In the genomic region with DNA sequence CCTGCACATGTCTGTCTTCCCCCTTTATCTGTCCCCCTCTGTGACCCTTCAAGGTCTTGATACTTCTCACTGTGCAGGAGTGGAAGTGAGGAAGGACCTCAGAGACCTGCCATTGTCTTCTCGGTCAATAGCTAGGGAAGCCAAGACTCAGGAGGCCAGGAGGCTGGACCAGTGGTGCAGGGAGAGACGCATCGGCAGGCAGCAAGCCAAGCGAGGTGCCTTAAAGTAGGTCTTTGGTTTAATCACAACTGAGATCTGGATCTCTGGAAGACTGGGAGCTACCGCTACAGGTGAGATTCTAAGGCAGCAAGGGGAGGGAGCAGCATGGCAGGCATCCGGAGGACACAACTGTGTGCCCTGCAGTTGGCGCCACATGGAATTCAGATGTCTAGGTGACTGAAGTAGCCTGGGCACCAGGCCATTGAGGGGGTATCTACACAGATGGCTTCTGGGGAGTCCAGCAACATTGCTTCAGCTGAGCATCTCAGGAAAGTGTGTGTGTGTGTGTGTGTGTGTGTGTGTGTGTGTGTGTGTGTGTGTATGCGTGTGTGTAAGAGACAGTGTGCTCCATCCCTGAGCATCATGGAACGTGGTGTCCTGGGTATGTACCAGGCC, we compare ENCODE assay signal across 34 mouse cellular contexts. TPM values are rescaled to one million over a fixed set of nuclear protein-coding genes. Genes with fewer than 3 reads are reported as not detected.
A peak's percentile ranks its signal among the peaks of the same experiment; 100 is the strongest.
DNase-seq lines count a peak whose midpoint lies in the region; ATAC-seq lines count a peak whose summit lies in the region.
"Had no signal": no experiment of that assay in that cellular context is flagged by ENCODE, and none has a peak within 500 bp of the region (broad histone marks: within the 10 kb centered on the region; RNA-seq: fewer than 3 reads in every experiment).

No protein-coding gene starts in this region.

- H3K9me3 ChIP-seq in kidney, embryonic 15.5 days (replicated peaks) = no peaks in the 10 kb centered on the region
- no peaks in the 10 kb centered on the region for H3K9me3 ChIP-seq in midbrain, embryonic 11.5 days (ENCODE audit: control insufficient read depth, low read length)
- no peaks in the 10 kb centered on the region for H3K9me3 ChIP-seq in midbrain, embryonic 16.5 days (replicated peaks; ENCODE audit: control insufficient read depth, low read length, poor library complexity, severe bottlenecking)
- H3K9me3 ChIP-seq: forebrain, embryonic 15.5 days; G1E; heart, embryonic 13.5 days; hindbrain, embryonic 13.5 days; liver, embryonic 12.5 days; neural tube, embryonic 13.5 days had no signal

- H3K4me2 ChIP-seq in kidney, embryonic 15.5 days = no peak overlapping the region
- H3K4me2 ChIP-seq in midbrain, embryonic 11.5 days = no peak overlapping the region
- no peak overlapping the region for H3K4me2 ChIP-seq in midbrain, embryonic 16.5 days (ENCODE audit: low read length)
- H3K4me2 ChIP-seq: forebrain, embryonic 15.5 days; heart, embryonic 13.5 days; hindbrain, embryonic 13.5 days; liver, embryonic 12.5 days; neural tube, embryonic 13.5 days had no signal

- no peak overlapping the region for H3K4me3 ChIP-seq in kidney, embryonic 15.5 days (replicated peaks)
- no peak overlapping the region for H3K4me3 ChIP-seq in midbrain, embryonic 11.5 days (ENCODE audit: low read depth, low read length)
- H3K4me3 ChIP-seq in midbrain, embryonic 16.5 days (ENCODE audit: low read depth, low read length) = no peak overlapping the region
- H3K4me3 ChIP-seq: forebrain, embryonic 15.5 days; heart, adult 2 months; heart, embryonic 13.5 days; hindbrain, embryonic 13.5 days; liver, embryonic 12.5 days; myocyte; neural tube, embryonic 13.5 days had no signal

- no peak overlapping the region for H3K9ac ChIP-seq in kidney, embryonic 15.5 days
- H3K9ac ChIP-seq in midbrain, embryonic 11.5 days (ENCODE audit: low read length) = no peak overlapping the region
- H3K9ac ChIP-seq in midbrain, embryonic 16.5 days (ENCODE audit: low read depth, low read length) = no peak overlapping the region
- H3K9ac ChIP-seq: forebrain, embryonic 15.5 days; heart, embryonic 13.5 days; hindbrain, embryonic 13.5 days; liver, embryonic 12.5 days; liver, postnatal 0 days; neural tube, embryonic 13.5 days had no signal

- DNase-seq in cerebellum, postnatal 14 days = peak; percentile 52 to 69
- DNase-seq in cerebellum, adult 8-10 months = no peak
- DNase-seq in kidney, postnatal 14 days = no peak
- DNase-seq in midbrain, embryonic 11.5 days (ENCODE audit: low spot score, missing footprints) = peak; percentile 10
- DNase-seq: adrenal gland, adult 8-10 months; cerebellum, adult 9-11 months; gastrocnemius, postnatal 25 days; heart, adult 2 months; heart, postnatal 36 days; kidney, adult 8-10 months; kidney, postnatal 10 days; layer of hippocampus, adult 9-11 months; liver, postnatal 0 days; lung, postnatal 14 days; thymus, postnatal 4 days had no signal

- no peak for ATAC-seq in kidney, embryonic 15.5 days (replicated peaks; ENCODE audit: low FRiP score)
- no peak for ATAC-seq in midbrain, embryonic 11.5 days (ENCODE audit: low FRiP score)
- ATAC-seq in midbrain, embryonic 16.5 days = no peak
- ATAC-seq in granulocyte monocyte progenitor cell, adult 5-6 weeks (replicated peaks; ENCODE audit: poor library complexity, severe bottlenecking) = no peak
- ATAC-seq: forebrain, embryonic 15.5 days; intestine, embryonic 16.5 days; liver, embryonic 12.5 days; liver, postnatal 0 days had no signal

- H3K4me1 ChIP-seq in kidney, embryonic 15.5 days = peaks cover 43% of the 10 kb centered on the region
- H3K4me1 ChIP-seq in midbrain, embryonic 11.5 days (ENCODE audit: control insufficient read depth, insufficient read depth, low read length) = no peaks in the 10 kb centered on the region
- no peaks in the 10 kb centered on the region; the same call in 1 of the 2 replicates for H3K4me1 ChIP-seq in midbrain, embryonic 16.5 days (ENCODE audit: control insufficient read depth, insufficient read depth, low read length)

- no peaks in the 10 kb centered on the region for H3K36me3 ChIP-seq in kidney, embryonic 15.5 days
- H3K36me3 ChIP-seq in midbrain, embryonic 11.5 days (ENCODE audit: control insufficient read depth, insufficient read depth, low read length) = no peaks in the 10 kb centered on the region
- H3K36me3 ChIP-seq in midbrain, embryonic 16.5 days (ENCODE audit: control insufficient read depth, insufficient read depth, low read length) = no peaks in the 10 kb centered on the region
- H3K36me3 ChIP-seq: forebrain, embryonic 15.5 days; G1E; heart, embryonic 13.5 days; hindbrain, embryonic 13.5 days; liver, embryonic 12.5 days; neural tube, embryonic 13.5 days had no signal

- 75% methylated on average over 9 of the region's 9 CpGs for WGBS in kidney, embryonic 15.5 days
- WGBS in midbrain, embryonic 11.5 days = 83% methylated on average over 9 of the region's 9 CpGs
- 79% methylated on average over 9 of the region's 9 CpGs for WGBS in midbrain, embryonic 16.5 days

- H3K27me3 ChIP-seq in kidney, embryonic 15.5 days = no peaks in the 10 kb centered on the region
- H3K27me3 ChIP-seq in midbrain, embryonic 11.5 days (ENCODE audit: control insufficient read depth, insufficient read depth, low read length) = no peaks in the 10 kb centered on the region
- H3K27me3 ChIP-seq in midbrain, embryonic 16.5 days (ENCODE audit: control insufficient read depth, insufficient read depth, low read depth, low read length) = no peaks in the 10 kb centered on the region
- H3K27me3 ChIP-seq: forebrain, embryonic 15.5 days; heart, embryonic 13.5 days; hindbrain, embryonic 13.5 days; neural tube, embryonic 13.5 days had no signal

- peak overlapping the region; percentile 48; the same call in 1 of the 2 replicates for H3K27ac ChIP-seq in kidney, embryonic 15.5 days
- no peak overlapping the region for H3K27ac ChIP-seq in midbrain, embryonic 11.5 days (ENCODE audit: low read depth, low read length)
- no peak overlapping the region for H3K27ac ChIP-seq in midbrain, embryonic 16.5 days (ENCODE audit: low read length)
- H3K27ac ChIP-seq: forebrain, embryonic 15.5 days; heart, adult 2 months; heart, embryonic 13.5 days; hindbrain, embryonic 13.5 days; liver, embryonic 12.5 days; neural tube, embryonic 13.5 days had no signal

RNA-seq across cellular contexts. Expression of a gene that starts 23.6 kb away (rescaled TPM):
- 14.5 and 18.5 TPM in 2 replicates for polyA plus RNA-seq in kidney, embryonic 15.5 days (2015; fragmentation: Nextera tagmentation; extraction: Ambion mirVana)
- polyA plus RNA-seq in midbrain, embryonic 11.5 days (2014; fragmentation: Nextera tagmentation; extraction: Ambion mirVana) = 4.9 and 6.3 TPM in 2 replicates
- polyA plus RNA-seq in midbrain, embryonic 16.5 days (2015; fragmentation: Nextera tagmentation; extraction: Ambion mirVana) = 37.9 and 42.9 TPM in 2 replicates
- total RNA-seq in granulocyte monocyte progenitor cell, adult 5-6 weeks (2014; fragmentation: Nextera tagmentation) = 11.2 and 11.4 TPM in 2 replicates
- total RNA-seq in granulocyte monocyte progenitor cell, adult 5-6 weeks (2017) = 2.9 and 4.7 TPM in 2 replicates

RNA-seq across cellular contexts. Expression of a gene that starts 35.3 kb away (rescaled TPM):
- polyA plus RNA-seq in kidney, embryonic 15.5 days (2015; fragmentation: Nextera tagmentation; extraction: Ambion mirVana) = 785 and 879 TPM in 2 replicates
- polyA plus RNA-seq in midbrain, embryonic 11.5 days (2014; fragmentation: Nextera tagmentation; extraction: Ambion mirVana) = 565 and 627 TPM in 2 replicates
- polyA plus RNA-seq in midbrain, embryonic 16.5 days (2015; fragmentation: Nextera tagmentation; extraction: Ambion mirVana) = 624 and 659 TPM in 2 replicates
- 630 and 670 TPM in 2 replicates for total RNA-seq in granulocyte monocyte progenitor cell, adult 5-6 weeks (2014; fragmentation: Nextera tagmentation)
- total RNA-seq in granulocyte monocyte progenitor cell, adult 5-6 weeks (2017) = 410 and 442 TPM in 2 replicates

RNA-seq across cellular contexts. Expression of a gene that starts 39.8 kb away (rescaled TPM):
- polyA plus RNA-seq in kidney, embryonic 15.5 days (2015; fragmentation: Nextera tagmentation; extraction: Ambion mirVana) = 0.47 and 0.57 TPM in 2 replicates
- 0.87 and 1.4 TPM in 2 replicates for polyA plus RNA-seq in midbrain, embryonic 11.5 days (2014; fragmentation: Nextera tagmentation; extraction: Ambion mirVana)
- 0.29 and 0.39 TPM in 2 replicates for polyA plus RNA-seq in midbrain, embryonic 16.5 days (2015; fragmentation: Nextera tagmentation; extraction: Ambion mirVana)
- total RNA-seq in granulocyte monocyte progenitor cell, adult 5-6 weeks (2014; fragmentation: Nextera tagmentation) = not detected in 2 replicates
- total RNA-seq in granulocyte monocyte progenitor cell, adult 5-6 weeks (2017) = not detected in 2 replicates
- total RNA-seq: megakaryocyte-erythroid progenitor cell, adult 5-6 weeks had no signal
- polyA plus RNA-seq: G1E had no signal

RNA-seq across cellular contexts. Expression of a gene that starts 49.6 kb away (rescaled TPM):
- polyA plus RNA-seq in kidney, embryonic 15.5 days (2015; fragmentation: Nextera tagmentation; extraction: Ambion mirVana) = not detected in 2 replicates
- polyA plus RNA-seq in midbrain, embryonic 11.5 days (2014; fragmentation: Nextera tagmentation; extraction: Ambion mirVana) = not detected in 2 replicates
- not detected in 2 replicates for polyA plus RNA-seq in midbrain, embryonic 16.5 days (2015; fragmentation: Nextera tagmentation; extraction: Ambion mirVana)
- total RNA-seq in granulocyte monocyte progenitor cell, adult 5-6 weeks (2014; fragmentation: Nextera tagmentation) = not detected in 2 replicates
- total RNA-seq in granulocyte monocyte progenitor cell, adult 5-6 weeks (2017) = not detected in 2 replicates
- total RNA-seq: adrenal gland, adult 8-10 months; adrenal gland, postnatal 4 days; gastrocnemius, adult 18-20 months; gastrocnemius, postnatal 25 days; megakaryocyte-erythroid progenitor cell, adult 5-6 weeks had no signal
- polyA plus RNA-seq: forebrain, embryonic 15.5 days; G1E; heart, adult 2 months; hindbrain, embryonic 13.5 days; intestine, embryonic 16.5 days; limb, embryonic 14.5 days; liver, embryonic 12.5 days; liver, postnatal 0 days; midbrain, postnatal 0 days; myocyte; neural tube, embryonic 13.5 days; stomach, embryonic 14.5 days; testis, adult 2 months; thymus, postnatal 0 days had no signal

Comparison
In these comparisons a context has a peak if more than half of its experiments do, and no peak if none do; other contexts are left out.
1. DNase-seq: peak in cerebellum, postnatal 14 days (2 of 2) and midbrain, embryonic 11.5 days (single experiment); none in cerebellum, adult 8-10 months (single experiment) and kidney, postnatal 14 days (single experiment).